Mouse (Mus musculus) left cerebral cortex, adult 6 months (tissue): Measurements from ENCODE around the gene Slc13a5. TPM values are rescaled to one million over a fixed set of nuclear protein-coding genes. Genes with fewer than 3 reads are reported as not detected.

Source experiments
- long read RNA-seq, 2 experiments: library from polyadenylated mRNA; unstranded; transcript quantifications; one replicate each; pipeline ENCODE4 v2.0.0; 2019 to 2020
- polyA plus RNA-seq: library from polyadenylated mRNA; unstranded; fragments of <200 nt; fragmentation: Nextera tagmentation; gene quantifications from 2 replicates; pipeline ENCODE4 v1.2.3, GENCODE M21; 2021

Slc13a5 gene
- polyA plus RNA-seq, result 9.4 and 15.0 TPM in 2 replicates
- long read RNA-seq, experiment 1, transcript Slc13a5-201 (12 exons, 3,329 nt), result major isoform, 14 of 33 reads
- long read RNA-seq, experiment 1, partial matches to known transcripts, result 8 of 33 reads
- long read RNA-seq, experiment 1, other reads (novel, unspliced or antisense), result 11 of 33 reads
- long read RNA-seq, experiment 2, partial matches to known transcripts, result 9 of 13 reads
- long read RNA-seq, experiment 2, other reads (novel, unspliced or antisense), result 4 of 13 reads

DNA sequence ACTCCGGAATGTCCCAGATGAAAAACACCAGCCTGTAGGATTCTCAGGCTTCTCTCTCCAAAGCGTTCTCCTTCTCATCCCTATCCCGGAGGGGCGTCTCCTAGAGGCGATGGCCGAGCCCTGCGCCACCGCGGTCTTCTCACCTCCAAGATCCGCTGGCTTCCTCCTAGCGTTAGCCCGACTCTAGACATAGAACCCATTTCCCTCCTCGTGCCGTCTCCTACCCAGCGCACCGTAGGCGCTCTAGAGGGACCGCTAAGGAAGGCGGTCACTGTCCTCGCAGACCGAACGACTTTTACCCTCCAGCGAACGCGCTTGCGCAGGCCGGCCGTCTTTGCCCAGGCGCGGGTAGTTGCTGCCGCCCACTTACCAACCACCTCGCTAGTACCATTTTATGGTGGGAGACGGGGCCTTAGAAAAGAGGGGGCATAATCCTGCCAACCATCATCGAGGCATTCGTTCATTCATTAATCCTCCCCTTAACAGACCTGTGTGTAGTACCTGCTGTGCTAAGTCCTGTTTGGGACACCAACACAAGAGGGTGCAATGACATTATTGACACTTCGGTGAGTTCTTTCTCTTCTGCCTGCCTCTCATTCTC lies at the start of gene Slc13a5:
Slc13a5 (minus strand) TSS at position 263 of the 601 bp plus-strand sequence.

DNA sequence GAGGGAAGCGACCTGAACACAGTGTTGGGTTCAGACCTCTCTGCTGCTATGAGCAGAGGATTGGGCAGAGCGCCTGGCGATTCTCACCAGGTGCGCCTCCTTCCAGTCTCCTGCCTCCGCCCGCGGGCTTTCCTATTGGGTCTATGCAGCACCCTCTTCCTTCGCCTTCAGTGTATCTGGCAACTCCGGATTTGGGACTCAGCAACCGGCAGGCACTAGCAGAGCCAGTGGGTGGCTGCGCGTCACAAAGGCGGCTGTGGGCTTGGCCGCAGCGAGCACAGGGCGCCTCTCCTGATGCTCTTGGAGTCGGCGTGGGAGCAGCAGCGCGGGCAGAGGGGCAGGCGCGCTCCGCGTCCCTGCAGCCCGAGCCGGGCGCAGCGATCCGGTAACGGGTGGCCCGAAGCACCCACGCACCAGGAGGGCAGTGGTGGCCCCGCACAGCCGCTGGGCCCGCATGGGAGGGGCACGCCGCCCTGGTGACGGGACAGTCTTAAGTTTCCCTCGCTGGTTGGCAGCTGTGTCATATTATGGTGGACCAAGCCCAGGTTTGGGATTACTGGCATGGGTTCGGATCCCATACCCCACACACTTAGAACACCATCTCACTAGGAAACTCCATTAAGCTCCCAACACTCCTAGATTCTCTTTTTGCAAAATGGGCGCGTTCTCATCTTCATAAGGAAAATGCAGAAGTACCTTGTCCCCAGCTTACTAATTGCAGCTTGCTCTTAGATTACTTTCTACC lies 47.3 kb upstream of the Slc13a5 start, which contains the start of gene Fbxo39:
Fbxo39 (plus strand) TSS at position 294 of the 745 bp plus-strand sequence.

DNA sequence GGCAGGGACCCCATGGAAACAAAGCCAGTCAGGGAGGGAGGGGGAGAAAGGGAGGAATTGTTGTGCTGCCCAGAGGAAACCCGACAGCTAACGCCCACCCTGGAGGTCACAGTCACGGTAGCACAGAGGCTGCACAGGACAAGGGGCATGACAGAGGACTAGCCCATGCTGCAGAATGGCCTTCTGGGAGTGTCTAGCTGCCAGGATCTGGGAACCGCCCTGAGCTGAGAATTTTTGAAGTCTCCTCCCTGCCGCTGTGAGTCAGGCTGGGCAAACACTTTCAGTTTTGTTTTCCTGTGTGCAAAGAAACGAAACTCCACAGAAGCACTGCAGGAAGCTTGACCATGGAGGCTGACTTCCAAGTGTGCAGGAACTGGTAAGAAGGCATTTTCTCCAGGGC lies 34.3 kb upstream of the Slc13a5 start, which contains the start of gene Xaf1:
Xaf1 (plus strand) TSS at position 296 of the 400 bp plus-strand sequence.

DNA sequence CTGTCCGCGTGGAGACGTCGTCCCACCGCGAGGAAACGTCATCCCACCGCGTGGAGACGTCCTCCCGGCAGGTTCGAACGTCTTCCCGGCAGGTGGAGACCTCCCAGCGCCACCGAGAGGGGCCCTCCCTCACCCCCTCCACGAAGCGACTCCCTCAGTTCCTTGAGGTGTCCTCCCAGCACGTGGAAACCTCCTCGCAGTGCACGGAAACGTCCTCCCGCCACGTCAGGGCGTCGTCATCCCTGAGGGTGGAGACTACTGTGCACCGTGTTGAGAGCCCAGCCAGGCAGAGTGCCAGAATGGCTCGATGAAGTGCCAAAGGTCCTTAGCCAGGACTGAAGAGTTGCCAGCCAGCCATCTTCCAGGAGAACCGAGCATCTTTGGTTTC lies 51.6 kb downstream of the Slc13a5 start, which contains the start of gene Med31:
Med31 (minus strand) TSS at position 183 of the 388 bp plus-strand sequence.

DNA sequence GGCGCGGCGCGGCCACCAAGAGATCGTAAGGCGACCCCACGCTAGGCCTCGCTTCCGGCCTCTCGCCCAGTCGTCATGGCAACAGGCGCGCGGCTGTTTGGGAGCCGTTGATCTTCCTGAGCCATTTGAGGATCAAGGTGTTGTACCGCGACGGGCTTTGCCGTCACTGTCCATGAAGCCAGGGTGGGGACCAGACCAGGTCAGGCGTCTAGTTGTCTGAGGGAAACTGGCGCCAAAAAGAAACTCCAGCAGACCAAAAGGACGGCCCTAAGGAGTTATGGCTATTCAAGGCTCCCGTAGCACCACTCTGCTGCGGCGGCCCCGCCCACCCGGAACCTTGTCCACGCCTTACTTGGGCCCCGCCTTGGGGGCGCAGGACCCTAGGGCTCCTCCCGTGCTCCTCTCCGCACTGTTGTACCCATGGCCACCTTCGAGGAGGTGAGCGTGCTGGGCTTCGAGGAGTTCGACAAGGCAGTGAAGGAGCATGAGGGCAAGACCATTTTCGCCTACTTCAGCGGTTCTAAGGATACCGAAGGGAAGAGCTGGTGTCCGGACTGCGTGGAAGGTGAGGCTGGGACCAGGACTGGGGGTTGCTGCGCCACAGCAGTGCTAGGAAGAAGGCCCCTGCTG lies 59.7 kb downstream of the Slc13a5 start, which contains the start of the genes 4933427D14Rik and Txndc17:
4933427D14Rik (minus strand) TSS at position 256 of the 630 bp plus-strand sequence.
Txndc17 (plus strand) TSS at position 344 of the 630 bp plus-strand sequence.

DNA sequence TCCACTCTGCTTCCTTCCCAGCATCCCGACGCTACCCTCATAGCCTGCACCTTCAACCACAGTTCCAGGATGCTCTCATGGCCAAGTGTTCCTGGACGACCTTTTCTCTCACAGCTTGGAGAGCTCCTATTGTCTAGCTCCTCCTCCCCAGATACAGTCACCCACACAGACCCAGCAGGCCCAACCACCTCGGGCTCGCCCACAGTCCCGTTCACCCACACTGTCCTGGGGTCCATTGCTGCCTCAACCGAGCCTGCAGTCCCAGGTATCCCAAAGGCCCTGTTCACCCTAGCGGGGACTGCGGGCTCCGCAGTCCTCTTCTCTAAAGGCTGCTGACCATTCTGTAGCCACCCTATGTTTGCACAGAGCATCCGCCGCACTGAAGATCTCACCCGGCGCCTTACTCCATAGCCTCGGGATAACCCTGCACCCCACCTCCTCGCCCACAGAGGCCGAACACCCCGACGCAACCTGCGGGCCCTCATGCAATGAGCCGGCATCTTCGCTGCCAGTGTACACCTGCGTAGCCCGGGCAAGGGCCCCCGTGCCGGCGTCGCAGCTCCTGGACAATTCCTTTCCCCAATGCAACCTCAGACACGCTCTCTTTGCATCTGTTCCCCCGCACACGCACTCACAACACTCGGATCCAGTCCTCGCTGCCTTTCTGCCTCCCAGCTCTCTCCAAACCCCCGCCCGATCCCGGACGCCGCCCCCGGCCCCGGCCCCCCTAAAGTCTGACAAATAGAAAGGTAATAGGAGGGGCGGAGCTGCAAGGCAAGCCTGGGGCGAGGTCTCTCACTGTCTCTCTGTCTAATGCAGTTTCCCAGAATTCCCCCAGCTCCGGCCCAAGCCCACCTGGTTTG lies 60.5 kb downstream of the Slc13a5 start, which contains the start of gene Gm43951:
Gm43951 (minus strand) TSS at position 500 of the 863 bp plus-strand sequence.

Other genes with a start within 250 kb of the Slc13a5 start
- not detected in 2 replicates for gene Aipl1, start 229.7 kb downstream of the Slc13a5 start, polyA plus RNA-seq
- gene Pimreg, start 225.2 kb downstream of the Slc13a5 start, polyA plus RNA-seq, result 0.60 and 0.74 TPM in 2 replicates
- gene Pitpnm3, start 131.4 kb downstream of the Slc13a5 start, polyA plus RNA-seq, result 7.3 and 12.1 TPM in 2 replicates
- 0.13 and 0.23 TPM in 2 replicates for gene Gm43951, start 60.4 kb downstream of the Slc13a5 start, polyA plus RNA-seq
- 4.5 and 5.0 TPM in 2 replicates for gene 4933427D14Rik, start 59.8 kb downstream of the Slc13a5 start, polyA plus RNA-seq
- 137 and 139 TPM in 2 replicates for gene Txndc17, start 59.7 kb downstream of the Slc13a5 start, polyA plus RNA-seq
- 34.7 and 40.8 TPM in 2 replicates for gene Med31, start 51.6 kb downstream of the Slc13a5 start, polyA plus RNA-seq
- gene Xaf1, start 34.4 kb upstream of the Slc13a5 start, polyA plus RNA-seq, result 18.0 and 20.5 TPM in 2 replicates
- not detected in 2 replicates for gene Fbxo39, start 47.2 kb upstream of the Slc13a5 start, polyA plus RNA-seq
- 2.5 and 2.9 TPM in 2 replicates for gene Tekt1, start 95.2 kb upstream of the Slc13a5 start, polyA plus RNA-seq
- gene Smtnl2, start 144.5 kb upstream of the Slc13a5 start, polyA plus RNA-seq, result 0.60 TPM in 2 replicates
- 0.15 and 0.20 TPM in 2 replicates for gene Ggt6, start 168.3 kb upstream of the Slc13a5 start, polyA plus RNA-seq
- 6.7 and 10.9 TPM in 2 replicates for gene Mybbp1a, start 174.1 kb upstream of the Slc13a5 start, polyA plus RNA-seq
- 4.2 and 4.6 TPM in 2 replicates for gene Spns2, start 222.7 kb upstream of the Slc13a5 start, polyA plus RNA-seq